Mouse (Mus musculus): ENCODE data around the gene Chdh.

Chdh gene

DNA sequence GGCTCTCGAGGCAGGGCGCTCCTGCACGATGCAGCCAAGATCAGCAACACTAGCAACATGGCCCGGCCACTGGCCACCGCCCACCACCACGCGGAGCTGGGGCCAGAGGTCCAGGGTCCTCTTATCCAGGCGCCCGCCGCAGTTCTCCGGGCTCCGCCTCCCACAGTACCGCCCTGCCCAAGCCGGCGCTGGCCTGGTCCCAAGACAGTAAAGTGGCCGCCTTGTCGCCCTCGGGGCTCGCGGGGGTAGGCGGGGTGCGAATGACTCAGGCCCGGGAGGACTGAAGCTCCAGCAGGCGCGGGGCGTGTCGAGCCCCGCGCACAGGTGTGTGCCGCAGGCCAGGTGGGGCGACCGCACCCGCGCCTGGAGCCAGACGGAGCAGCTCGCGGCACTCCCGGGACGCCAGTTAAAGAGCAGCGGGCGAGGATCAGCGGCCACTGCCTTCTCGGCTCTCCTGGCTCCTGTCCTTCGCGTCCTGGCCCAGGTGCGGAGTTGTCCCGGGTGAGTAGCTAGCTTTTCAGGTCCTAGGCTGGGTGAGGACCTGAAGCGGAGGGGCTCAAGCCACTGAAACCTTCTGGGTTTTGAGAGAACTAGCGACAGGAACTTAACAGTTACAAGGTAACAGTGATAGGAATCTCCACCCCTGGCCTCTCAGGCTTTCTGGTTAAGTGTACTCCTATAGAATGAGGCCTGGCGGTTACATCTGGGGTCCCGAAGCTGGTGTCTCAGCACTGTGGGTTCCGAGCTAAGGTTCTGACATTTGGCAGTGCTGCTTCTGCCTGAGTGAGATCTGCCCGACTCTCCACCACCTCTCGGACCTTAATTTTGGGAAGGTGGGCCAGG, at the start of gene Chdh, which contains the start of gene Il17rb:
Gene Chdh (plus strand): TSS at position 291 of the 843 bp plus-strand sequence.
Gene Il17rb (minus strand): TSS at position 164 of the 843 bp plus-strand sequence.
- peak; percentile 41 for DNase-seq (ENCODE audit: low read depth, low spot score)

DNA sequence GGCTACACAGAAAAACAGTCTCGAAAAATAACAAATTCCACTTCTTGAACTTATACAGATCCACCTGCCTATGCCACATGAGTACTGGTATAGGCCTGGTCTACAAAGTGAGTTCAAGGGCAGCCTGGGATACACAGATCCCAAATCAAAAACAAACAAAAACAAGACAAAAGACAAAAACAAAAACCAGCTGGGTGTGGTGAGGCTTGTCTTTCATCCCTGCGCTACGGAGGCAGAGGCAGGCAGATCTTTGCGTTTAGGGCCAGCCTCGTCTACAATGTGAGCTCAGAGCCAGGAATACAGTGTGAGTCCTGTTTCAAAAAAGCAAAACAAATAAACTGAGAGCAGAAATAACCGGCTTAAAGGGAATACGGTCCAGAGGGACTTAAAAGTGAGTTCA, 41.2 kb upstream of the Chdh start:
- no peak for DNase-seq (ENCODE audit: low read depth, low spot score)

DNA sequence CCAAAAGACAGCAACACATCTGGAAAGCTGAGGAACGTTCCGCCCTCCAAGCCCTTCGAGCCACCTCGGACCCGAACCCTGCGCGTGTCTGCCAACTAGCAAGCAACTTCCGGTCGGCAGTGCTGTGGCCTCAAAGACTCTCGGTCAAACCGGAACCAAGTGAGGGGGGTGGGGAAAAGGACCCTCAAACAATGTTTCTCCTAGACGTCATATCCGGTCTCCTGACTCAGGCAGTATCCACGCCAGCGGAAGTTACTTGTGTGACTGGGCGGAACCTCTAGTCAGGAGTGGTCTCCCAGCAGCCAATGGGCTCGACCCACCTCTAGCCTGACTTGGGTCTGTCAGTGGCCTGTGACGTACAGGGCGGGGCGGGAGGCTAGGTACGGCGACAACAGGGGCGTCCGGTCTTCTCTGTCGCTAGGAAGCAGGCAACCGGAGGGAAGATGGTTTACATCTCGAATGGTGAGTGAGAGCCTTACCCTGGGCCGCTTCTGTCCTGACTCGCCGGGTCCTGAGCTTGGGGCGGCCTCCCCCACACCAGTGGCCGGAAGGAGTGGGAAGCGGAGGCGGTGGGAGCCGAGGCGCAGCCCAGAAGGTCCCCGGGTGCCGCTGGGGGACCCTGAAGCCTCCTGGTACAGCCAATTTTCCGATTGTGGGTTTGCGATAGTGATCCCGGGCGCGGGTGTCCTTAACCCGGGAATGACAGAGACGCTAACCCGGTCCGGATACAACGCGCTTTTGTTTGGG, 40.6 kb upstream of the Chdh start, which contains the start of gene Selenok:
Gene Selenok (plus strand): TSS at position 234 of the 747 bp plus-strand sequence.
- peak; percentile 98 for DNase-seq (ENCODE audit: low read depth, low spot score)

DNA sequence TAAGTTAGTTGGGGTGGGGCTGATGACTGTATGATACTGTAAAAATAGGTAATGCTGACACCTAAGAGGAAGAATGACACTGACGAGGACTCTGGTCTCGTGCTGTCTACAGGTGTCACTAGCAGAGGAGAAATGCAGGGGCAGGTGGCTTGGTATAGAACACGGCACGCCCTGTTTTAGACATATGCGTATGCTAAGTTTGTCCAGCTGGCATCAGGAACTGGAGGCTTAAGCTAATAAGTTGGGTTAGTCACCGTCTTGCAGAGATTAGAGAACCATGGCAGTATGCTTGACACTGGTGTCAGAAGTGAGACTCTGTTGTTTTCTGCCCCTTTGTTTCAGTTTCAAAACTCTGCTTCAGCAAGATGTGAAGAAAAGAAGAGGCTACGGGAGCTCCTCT, 37.4 kb upstream of the Chdh start:
- no peak for DNase-seq (ENCODE audit: low read depth, low spot score)

DNA sequence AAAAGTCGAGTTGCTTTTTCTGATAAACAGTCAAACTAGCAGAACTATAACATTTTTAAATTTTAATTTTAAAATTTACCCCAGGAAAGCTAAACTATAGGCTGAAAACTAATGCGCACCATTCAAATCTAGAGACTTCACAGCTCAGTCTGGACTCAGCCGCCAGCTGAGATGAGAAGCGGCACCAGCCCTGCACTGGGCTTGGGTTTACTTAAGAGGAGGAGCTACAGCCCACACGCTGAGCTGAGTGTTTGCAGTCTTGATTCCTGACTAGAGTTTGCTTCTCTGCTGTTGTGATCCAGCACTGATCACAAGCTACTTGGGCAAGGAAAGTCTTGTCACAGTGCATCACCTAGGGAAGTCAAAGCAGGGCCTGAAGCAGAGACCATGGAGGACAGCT, 36.8 kb upstream of the Chdh start:
- no peak for DNase-seq (ENCODE audit: low read depth, low spot score)

DNA sequence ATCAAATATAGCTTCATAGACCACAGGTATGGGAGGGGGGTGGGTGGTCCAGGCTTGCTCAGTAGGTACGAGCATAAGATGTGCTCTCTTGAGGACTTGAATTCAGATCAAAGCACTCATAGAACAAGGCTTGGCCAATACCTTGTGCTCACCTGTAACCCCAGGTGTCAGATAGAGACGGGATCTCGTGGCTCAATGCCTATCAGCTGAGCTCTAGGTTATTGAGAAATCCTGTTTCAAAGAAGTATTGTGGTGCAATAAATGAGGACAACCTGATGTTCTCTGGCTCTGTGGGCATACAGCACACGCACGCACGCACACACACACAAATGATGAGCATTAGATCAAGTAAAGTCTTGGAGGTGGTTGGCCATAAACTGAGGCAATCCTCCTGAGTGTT, 31.9 kb upstream of the Chdh start:
- DNase-seq (ENCODE audit: low read depth, low spot score), result no peak

DNA sequence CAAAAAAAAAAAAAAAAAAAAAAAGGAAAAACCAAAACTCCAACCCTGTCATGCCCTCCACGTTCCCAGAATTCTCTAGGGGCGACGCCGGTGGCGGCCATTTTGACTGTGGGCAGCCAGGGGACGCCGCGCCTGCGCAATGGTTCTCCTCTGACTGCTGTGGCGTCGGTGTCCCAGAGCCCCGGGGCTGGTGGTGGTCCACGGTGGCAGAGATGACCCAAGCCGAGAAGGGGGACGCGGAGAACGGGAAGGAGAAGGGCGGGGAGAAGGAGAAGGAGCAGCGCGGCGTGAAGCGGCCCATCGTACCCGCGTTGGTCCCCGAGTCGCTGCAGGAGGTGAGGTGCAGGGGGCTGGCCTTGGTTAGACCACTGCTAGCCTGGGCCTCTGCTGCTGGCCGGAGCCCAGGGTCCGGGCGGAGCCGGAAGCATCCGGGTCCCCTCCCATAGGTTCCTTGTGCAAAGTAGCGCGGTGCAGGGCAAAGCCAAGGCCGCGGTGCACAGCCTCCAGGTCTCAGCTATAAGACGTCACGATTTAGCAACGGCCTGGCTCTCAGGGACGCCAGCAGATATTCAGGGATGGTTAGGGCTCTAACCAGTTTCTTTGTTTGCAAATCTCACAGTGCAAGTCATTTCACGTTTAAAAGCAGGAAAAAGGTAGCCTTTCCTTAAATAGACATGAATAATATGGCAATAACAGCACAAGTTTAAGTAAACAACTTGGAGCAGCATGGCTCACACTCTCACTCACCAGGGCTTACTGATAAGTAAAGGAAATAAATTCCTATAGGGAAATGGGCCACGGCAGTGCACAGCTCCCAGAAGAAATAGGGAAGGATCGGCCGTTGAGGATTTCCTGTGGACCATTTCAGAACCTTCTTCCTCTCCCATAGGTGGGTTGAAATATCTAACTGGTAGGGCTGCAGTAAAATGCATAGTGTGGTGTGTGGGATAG, 30.3 kb upstream of the Chdh start, which contains the start of gene Actr8:
Gene Actr8 (plus strand): TSS at position 84 of the 951 bp plus-strand sequence.
- peak; percentile 92 for DNase-seq (ENCODE audit: low read depth, low spot score)

DNA sequence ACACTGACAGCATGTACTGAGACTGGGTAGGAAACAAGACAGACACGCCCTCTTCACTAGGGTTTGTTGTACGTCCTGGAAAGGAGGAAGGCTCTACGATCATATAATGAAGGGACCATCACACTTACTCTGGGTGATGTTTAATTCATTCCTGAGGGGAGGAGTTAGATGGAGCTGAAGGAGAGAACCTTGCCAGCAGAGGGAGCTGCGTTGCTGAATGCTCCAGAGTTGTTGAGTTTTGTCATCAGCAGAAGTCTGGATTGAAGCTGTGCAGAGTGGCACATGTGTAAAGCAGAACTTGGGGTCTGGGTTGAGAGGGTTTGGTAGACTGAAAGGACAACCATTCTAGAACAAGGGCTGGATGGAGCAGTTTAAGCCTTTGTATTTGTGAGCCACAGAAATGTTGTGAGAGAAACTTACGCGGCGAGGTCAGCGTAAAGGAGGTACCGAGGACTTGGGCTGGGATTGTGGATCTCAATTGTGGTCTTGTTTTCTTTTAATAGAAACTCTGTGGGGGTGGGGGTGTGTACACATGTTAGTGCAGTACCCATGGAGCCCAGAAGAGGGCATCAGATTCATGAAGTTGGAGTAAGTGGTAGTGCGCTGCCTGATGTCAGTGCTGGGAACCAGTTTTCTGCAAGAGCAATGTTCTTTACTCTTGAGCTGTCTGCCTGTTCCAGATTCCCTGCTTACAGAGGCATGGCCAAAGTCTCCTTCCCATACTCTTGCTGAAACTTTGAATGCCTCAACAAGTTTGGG, 28.2 kb upstream of the Chdh start:
- DNase-seq (ENCODE audit: low read depth, low spot score), result peak; percentile 26

DNA sequence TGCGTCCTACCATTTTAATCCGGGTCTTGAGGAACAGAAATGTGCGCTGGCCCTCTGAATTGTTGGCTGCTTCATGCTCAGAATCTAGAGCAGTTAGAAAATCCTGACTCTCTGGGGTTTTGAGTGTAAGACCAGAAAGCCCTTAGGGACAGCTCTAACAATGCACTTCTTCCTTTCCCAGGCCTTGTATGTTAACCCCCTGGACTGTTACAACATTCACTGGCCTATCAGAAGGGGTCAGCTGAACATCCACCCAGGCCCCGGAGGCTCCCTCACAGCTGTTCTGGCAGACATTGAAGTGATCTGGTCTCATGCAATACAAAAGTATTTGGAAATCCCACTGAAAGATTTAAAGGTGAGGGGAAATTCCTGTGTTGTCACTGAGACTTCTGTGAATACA, 22.7 kb upstream of the Chdh start:
- no peak for DNase-seq (ENCODE audit: low read depth, low spot score)

DNA sequence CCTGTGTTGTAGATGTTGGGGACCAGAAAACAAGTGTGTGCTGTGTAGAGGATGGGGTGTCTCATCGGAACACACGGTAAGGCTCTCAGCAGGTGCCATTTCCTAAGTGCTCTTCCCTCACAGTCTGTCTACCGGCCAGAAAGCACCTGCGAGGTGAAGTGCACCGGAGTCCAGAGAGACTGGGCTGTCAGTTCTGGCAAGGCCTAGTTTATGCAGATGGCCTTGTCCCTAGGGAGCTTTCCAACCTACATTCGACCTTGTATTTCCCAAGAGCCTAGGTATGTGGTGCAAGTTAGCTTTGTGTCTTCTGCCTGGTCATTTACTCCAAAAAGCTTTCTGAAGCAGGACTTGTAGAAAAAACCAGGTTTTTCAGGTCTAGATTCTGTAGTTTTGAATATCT, 21.5 kb upstream of the Chdh start:
- DNase-seq (ENCODE audit: low read depth, low spot score), result no peak

DNA sequence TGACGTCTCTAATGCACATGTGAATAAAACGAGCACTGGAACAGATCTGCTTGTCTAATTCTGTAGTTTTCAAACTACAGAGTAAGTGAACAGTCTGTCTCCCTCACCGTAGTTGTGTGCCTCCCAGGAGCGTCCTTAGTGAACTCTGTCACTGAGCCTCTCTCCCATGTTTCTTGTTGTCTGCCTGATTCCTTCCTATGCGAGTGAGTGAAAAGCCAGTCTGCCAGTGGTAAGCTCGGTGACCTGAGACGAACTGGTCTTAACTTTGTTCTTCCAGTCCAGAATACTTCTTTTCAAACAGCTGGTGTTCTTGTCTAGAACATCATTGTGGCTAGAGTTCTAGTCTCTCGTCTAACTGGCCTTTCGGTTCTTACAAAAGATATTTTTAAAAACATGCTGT, 21.1 kb upstream of the Chdh start:
- DNase-seq (ENCODE audit: low read depth, low spot score), result no peak

DNA sequence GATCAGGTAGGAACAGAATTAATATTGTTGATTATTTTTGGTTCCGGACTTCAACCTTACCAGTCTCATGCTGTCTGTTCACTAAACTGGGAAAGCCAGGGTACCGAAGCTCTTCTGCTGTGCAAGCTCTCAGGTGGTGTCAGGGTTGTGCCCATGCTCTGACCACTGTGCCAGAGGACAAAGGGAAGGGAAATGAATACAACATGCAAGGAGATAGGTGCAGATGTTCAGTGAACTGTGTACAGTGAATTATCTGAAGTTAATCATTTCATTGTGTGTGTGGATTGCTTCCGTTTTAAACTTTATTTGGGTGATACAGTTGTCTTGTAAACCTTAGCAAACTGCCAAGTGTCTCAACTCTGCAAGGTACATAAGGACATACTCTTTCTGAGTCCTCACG, 20.5 kb upstream of the Chdh start:
- no peak for DNase-seq (ENCODE audit: low read depth, low spot score)

DNA sequence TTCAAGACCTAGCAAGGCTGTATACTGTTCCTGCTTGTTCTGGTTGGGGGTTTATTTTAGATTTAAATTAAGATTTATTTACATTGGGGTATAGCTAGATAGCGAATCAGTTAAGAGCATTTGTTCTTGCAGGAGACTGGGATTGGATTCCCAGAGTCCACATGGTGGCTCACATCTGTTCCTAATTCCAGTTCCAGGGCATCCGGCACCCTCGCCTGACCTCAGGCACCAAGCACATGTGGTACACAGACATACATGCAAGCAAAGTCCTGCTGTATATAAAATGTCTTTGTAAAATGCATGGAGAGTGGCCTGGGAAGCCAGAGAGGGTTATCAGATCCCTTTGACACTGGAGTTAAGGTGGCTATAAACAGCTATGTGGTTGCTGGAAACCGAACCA, 13.8 kb upstream of the Chdh start:
- peak; percentile 42 for DNase-seq (ENCODE audit: low read depth, low spot score)

DNA sequence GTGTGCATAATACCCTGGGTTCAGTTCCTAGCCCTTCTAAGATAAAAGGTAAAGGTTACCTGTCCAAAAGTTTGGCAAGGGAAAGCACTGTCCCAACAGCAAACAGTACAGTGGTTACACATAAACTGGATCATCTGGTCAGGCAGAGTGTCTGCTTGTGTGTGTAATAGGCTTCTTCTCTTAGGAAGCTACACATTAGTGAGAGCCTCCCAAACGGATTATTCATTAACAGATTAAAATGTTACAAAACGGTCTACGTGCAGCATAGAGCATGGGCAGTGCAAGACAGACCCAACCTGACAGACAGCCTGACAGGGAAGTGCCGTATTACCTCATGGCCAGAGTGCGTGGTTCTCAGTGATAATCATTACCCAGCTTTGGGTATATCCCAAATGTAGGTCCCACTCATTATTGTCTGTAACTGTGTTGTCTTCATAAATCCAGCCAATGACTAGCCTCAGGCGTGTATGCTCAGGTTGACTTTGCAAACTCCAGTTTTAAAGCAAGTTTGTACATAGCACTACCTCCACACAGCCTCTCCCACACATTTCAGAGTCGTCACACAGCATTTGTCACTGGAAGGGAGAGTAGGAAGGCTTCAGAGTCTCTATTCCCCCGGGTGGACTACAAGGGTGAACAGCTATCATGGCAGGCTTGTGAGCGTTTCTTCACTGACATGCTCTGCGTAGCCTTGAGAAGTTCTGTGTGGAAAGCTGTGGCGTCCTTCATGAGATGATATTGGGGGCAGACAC, 12.6 kb upstream of the Chdh start:
- DNase-seq (ENCODE audit: low read depth, low spot score), result no peak

DNA sequence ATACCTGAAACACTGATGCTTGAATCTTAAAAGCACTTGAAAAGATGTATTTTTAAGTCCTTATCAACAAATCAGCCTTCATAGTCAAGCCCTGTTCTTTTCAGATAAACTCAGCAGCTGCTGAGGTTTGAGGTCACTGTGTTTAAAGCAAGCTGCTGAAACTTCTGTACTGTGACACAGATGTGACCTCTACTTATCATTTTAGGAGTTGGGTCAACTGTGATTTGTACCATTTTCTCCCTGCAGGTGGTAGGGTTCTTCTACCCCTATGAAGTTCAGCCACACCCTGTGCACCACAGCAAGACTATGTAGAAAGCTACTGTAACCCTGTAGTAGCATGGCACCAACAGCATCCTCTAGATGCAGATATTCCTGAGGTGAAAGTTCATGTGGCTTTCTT, 11.5 kb upstream of the Chdh start:
- no peak for DNase-seq (ENCODE audit: low read depth, low spot score)

DNA sequence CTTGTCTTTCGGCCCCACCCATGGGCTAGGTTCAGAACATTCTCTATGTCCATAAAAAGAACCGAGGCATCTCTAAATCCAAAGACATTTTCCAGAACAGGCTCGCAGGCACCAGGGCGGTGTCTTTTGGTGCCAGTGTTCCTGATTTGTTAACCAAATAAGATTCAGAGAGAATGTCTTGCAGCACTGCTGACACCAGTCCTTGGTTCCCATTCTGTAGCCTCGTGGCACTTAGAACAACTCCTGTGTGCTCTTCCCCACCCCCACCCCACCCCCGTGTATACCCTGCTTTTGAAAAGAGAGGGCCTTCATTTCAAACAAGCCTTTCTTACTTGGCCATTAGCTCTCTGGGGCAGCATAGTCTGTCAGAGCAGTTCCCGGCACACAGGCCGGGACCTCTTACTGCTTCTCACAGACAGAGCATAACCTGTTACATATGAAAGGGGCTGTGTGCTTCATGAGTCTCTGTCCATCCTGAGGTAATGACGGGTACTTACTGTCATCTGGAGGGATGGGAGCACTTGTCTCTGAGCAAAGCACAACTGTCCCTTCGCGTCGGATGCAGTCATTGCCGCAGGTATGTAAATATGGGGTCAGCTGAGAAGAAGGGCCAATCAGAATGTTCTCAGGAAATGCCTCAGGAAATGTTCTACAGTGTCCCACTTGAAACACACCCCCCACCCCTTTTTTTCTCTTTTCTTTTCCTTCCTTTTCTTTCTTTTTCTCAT, 9.9 kb upstream of the Chdh start:
- no peak for DNase-seq (ENCODE audit: low read depth, low spot score)

DNA sequence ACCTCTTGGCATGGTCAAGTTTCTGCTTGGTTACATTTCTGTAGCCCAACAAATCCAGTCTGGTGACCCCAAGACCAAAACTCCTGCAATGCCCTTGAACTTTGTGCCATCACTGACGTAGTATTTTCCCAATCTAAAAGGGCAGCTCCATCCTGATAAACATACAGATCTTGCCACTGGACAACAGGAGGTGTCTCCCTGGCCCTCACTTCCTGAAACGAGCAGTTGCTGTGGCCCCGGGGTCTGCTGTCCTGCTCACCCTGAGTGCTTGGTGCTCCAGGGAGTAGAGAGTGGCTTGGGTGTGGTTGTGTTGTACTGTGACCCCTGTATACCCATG, 9.4 kb upstream of the Chdh start:
- DNase-seq (ENCODE audit: low read depth, low spot score), result no peak

DNA sequence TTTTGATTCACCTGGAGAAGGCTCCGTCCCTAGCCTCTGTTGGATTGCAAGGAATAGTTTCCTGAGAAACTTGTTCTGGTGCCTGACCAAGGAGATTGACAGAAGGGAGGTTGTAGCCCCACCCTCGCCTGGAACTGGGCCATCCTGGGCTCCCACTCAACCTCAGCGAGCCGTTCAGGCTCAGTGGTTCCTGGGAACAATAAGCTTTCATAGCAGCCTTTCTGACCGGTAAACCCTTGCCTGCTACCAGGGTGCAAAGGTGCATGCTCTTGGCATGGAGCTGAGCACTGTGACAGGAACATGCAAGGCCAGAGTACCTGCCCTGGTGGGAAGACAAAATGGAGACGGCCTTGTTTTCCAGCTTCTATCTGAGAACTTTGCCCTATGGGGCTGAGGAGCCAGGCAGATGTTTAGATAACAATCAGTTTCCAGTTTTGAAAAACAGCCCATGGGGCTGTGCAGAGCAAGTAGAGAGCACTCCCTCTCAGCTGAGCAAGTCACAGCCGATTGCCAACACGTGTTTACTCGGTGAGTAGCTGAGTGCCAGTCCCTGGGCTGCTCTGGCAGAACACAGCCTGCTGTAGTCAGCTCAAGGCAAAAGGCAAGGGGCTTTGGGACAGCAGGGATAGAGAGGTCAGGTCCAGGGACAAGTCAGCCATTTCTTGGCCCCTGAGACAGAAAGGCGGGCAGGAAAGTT, 1.2 kb downstream of the Chdh start:
- DNase-seq (ENCODE audit: low read depth, low spot score), result no peak
